Mouse (Mus musculus) MEL (cell line): ENCODE measurements around the gene Opa3.

ENCODE experiments used
- CHD1 ChIP-seq: IDR thresholded peaks from 2 replicates; pipeline ENCODE4 v1.6.1; 2012; ENCODE audit warnings: low read depth, mild to moderate bottlenecking, inconsistent platforms, low read length, improper control_type of control experiment
- CTCF ChIP-seq, 3 experiments: IDR thresholded peaks in 2 of 3; conservative IDR thresholded peaks in 1 of 3; 2 replicates each; pipeline ENCODE4 v1.5.1; 2011 to 2012; ENCODE audit warnings: low read length in 3 of 3, low read depth in 2 of 3, mild to moderate bottlenecking in 2 of 3, improper control_type of control experiment in 1 of 3, inconsistent platforms in 1 of 3, mixed read lengths in 1 of 3, moderate library complexity in 1 of 3; ENCODE audit not compliant: control insufficient read depth in 1 of 3, insufficient read depth in 1 of 3, poor library complexity in 1 of 3, severe bottlenecking in 1 of 3
- POLR2AphosphoS2 ChIP-seq: IDR thresholded peaks from 2 replicates; pipeline ENCODE4 v1.6.1; 2011; ENCODE audit warnings: low read length, improper control_type of control experiment

DNA sequence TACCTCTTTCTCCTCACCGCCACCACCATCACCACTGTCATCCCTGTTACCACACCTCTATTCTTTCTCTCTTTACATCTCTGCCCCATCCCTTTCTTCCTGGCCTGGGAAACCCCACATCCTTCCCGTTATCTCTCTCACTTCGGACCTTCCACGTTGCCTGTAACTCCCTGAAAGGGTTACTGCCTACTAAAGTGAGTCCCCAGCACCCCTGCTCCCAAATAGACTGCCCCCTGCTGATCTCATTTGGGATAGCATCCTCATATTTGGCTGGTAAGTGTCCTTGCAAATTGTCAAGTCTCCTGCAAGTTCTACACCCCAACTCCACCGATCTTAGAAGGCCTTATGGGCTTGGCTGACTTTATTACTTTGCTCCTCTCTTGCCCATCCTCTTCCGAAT is 31.5 kb upstream of the Opa3 start:
- TF ChIP-seq CHD1 (no peak), CTCF (IDR thresholded peaks at IDR 0.05 in 2 of 3, conservative IDR thresholded peaks at IDR 0.05 in 1 of 3; ENCODE audit: control insufficient read depth in 1 of 3, insufficient read depth in 1 of 3, low read depth in 2 of 3, low read length in 3 of 3, poor library complexity in 1 of 3, severe bottlenecking in 1 of 3) (peak; percentile 57 to 81 (median 69)), POLR2AphosphoS2 (no peak)
